Mouse (Mus musculus): ENCODE measurements around the gene B230217C12Rik. TPM values are rescaled to one million over a fixed set of nuclear protein-coding genes. Genes with fewer than 3 reads are reported as not detected.
"Not testable (repeated sequence)": the region's sequence is repeated elsewhere in the genome, so short reads cannot be mapped to it uniquely, and the experiment has no call there.

The B230217C12Rik gene
- polyA plus RNA-seq, 1 experiment from 2014 or later: 4.3 TPM

- Histone ChIP-seq H3K4me3 (ENCODE audit: low read length) (no peak overlapping the region), H3K4me1 (ENCODE audit: insufficient read depth, low read length) (peaks cover 9% of the 10 kb centered on the region), H3K9ac (replicated peaks; ENCODE audit: low read length) (peak overlapping the region; percentile 26; the same call in 1 of the 2 replicates), H3K9me3 (ENCODE audit: low read length) (no peaks in the 10 kb centered on the region), H3K4me2 (replicated peaks; ENCODE audit: low read depth, low read length) (peak overlapping the region; percentile 69; the same call in 1 of the 2 replicates), H3K27ac (ENCODE audit: low read length) (0 out of 2 replicates have a peak overlapping the region, but pooled peaks have one; percentile 38), H3K36me3 (ENCODE audit: insufficient read depth, low read length) (peaks cover 5% of the 10 kb centered on the region; the same call in 1 of the 2 replicates), H3K27me3 (ENCODE audit: insufficient read depth, low read length) (no peaks in the 10 kb centered on the region)
- 56% methylated on average over 4 of the region's 4 CpGs for WGBS
- no peak for ATAC-seq (ENCODE audit: low FRiP score, low TSS enrichment)
Measured at GRCm38 (mm10) chr11:97842001-97842400, 1.4 kb downstream of the B230217C12Rik start.

- no peak overlapping the region for H3K4me3 ChIP-seq (ENCODE audit: low read length)
- no peak overlapping the region for H3K27ac ChIP-seq (ENCODE audit: low read length)
- 48% methylated on average over 6 of the region's 6 CpGs for WGBS
- H3K36me3 ChIP-seq (ENCODE audit: insufficient read depth, low read length): no peaks in the 10 kb centered on the region
- H3K4me1 ChIP-seq (ENCODE audit: insufficient read depth, low read length): no peaks in the 10 kb centered on the region
- no peak overlapping the region for H3K9ac ChIP-seq (replicated peaks; ENCODE audit: low read length)
- no peak overlapping the region for H3K4me2 ChIP-seq (replicated peaks; ENCODE audit: low read depth, low read length)
- H3K9me3 ChIP-seq (ENCODE audit: low read length): no peaks in the 10 kb centered on the region
- no peaks in the 10 kb centered on the region for H3K27me3 ChIP-seq (ENCODE audit: insufficient read depth, low read length)
- no peak for ATAC-seq (ENCODE audit: low FRiP score, low TSS enrichment)
Measured at GRCm38 (mm10) chr11:97850367-97850766, 9.8 kb downstream of the B230217C12Rik start.

DNA sequence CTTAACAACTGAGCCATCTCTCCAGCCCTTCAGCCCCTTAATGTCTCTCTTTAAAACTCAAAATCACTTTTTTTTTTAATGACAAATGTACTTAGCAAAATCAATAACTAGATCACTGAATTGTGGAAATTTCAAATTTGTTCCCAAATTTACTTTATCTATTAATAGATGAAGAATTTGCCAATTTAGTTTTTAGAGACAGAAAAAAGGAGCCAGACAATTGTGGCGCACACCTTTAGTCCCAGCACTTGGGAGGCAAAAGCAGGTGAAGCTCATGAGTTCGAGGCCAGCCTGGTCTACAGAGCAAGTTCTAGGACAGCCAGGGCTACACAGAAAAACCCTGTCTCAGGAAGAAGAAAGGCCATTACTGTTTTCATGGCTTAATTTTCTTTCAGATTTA is 11.0 kb downstream of the B230217C12Rik start:
- no peak for ATAC-seq (ENCODE audit: low FRiP score, low TSS enrichment)
- no peak overlapping the region for H3K4me2 ChIP-seq (replicated peaks; ENCODE audit: low read depth, low read length)
- 88% methylated on average over 2 of the region's 2 CpGs for WGBS
- no peaks in the 10 kb centered on the region for H3K9me3 ChIP-seq (ENCODE audit: low read length)
- H3K9ac ChIP-seq (replicated peaks; ENCODE audit: low read length): no peak overlapping the region
- no peaks in the 10 kb centered on the region for H3K36me3 ChIP-seq (ENCODE audit: insufficient read depth, low read length)
- no peak overlapping the region for H3K4me3 ChIP-seq (ENCODE audit: low read length)
- no peaks in the 10 kb centered on the region for H3K4me1 ChIP-seq (ENCODE audit: insufficient read depth, low read length)
- no peaks in the 10 kb centered on the region for H3K27me3 ChIP-seq (ENCODE audit: insufficient read depth, low read length)
- H3K27ac ChIP-seq (ENCODE audit: low read length): no peak overlapping the region

DNA sequence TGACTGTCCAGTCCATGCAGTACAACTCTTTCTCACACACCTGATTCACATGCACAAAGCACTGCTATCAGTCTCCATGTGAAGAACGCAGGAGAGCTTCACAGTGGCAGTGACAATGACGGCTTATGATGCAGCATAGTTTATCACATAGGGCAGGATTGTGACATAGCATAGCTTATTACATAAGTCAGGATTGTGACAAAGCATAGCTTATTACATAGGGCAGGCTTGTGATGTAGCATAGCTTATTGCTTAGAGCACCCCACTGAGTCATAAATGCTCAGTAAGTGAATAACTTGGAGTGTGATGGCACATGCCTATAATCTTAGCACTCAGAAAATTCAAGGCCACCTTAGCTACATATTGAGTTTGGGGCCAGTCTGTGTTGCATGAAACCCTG is 14.9 kb downstream of the B230217C12Rik start:
- no peak overlapping the region for H3K4me2 ChIP-seq (replicated peaks; ENCODE audit: low read depth, low read length)
- no peak overlapping the region for H3K9ac ChIP-seq (replicated peaks; ENCODE audit: low read length)
- H3K4me3 ChIP-seq (ENCODE audit: low read length): no peak overlapping the region
- H3K9me3 ChIP-seq (ENCODE audit: low read length): no peaks in the 10 kb centered on the region
- H3K4me1 ChIP-seq (ENCODE audit: insufficient read depth, low read length): no peaks in the 10 kb centered on the region
- H3K27me3 ChIP-seq (ENCODE audit: insufficient read depth, low read length): no peaks in the 10 kb centered on the region
- ATAC-seq (ENCODE audit: low FRiP score, low TSS enrichment): no peak
- 87% methylated on average over 2 of the region's 2 CpGs for WGBS
- no peaks in the 10 kb centered on the region for H3K36me3 ChIP-seq (ENCODE audit: insufficient read depth, low read length)
- no peak overlapping the region for H3K27ac ChIP-seq (ENCODE audit: low read length)

- Histone ChIP-seq H3K27me3 (ENCODE audit: insufficient read depth, low read length) (no peaks in the 10 kb centered on the region), H3K4me3 (ENCODE audit: low read length) (no peak overlapping the region), H3K9ac (replicated peaks; ENCODE audit: low read length) (no peak overlapping the region), H3K4me1 (ENCODE audit: insufficient read depth, low read length) (no peaks in the 10 kb centered on the region), H3K27ac (ENCODE audit: low read length) (no peak overlapping the region), H3K4me2 (replicated peaks; ENCODE audit: low read depth, low read length) (no peak overlapping the region), H3K36me3 (ENCODE audit: insufficient read depth, low read length) (no peaks in the 10 kb centered on the region), H3K9me3 (ENCODE audit: low read length) (no peaks in the 10 kb centered on the region)
- ATAC-seq (ENCODE audit: low FRiP score, low TSS enrichment): no peak
- 86% methylated on average over 2 of the region's 2 CpGs for WGBS
Measured at GRCm38 (mm10) chr11:97862148-97862547, 21.6 kb downstream of the B230217C12Rik start.

GRCm38 (mm10) chr11:97865421-97865820 is 24.8 kb downstream of the B230217C12Rik start:
- Histone ChIP-seq H3K27ac (ENCODE audit: low read length) (no peak overlapping the region), H3K27me3 (ENCODE audit: insufficient read depth, low read length) (no peaks in the 10 kb centered on the region), H3K36me3 (ENCODE audit: insufficient read depth, low read length) (no peaks in the 10 kb centered on the region), H3K4me3 (ENCODE audit: low read length) (no peak overlapping the region), H3K4me1 (ENCODE audit: insufficient read depth, low read length) (no peaks in the 10 kb centered on the region), H3K4me2 (replicated peaks; ENCODE audit: low read depth, low read length) (no peak overlapping the region), H3K9ac (replicated peaks; ENCODE audit: low read length) (no peak overlapping the region), H3K9me3 (ENCODE audit: low read length) (no peaks in the 10 kb centered on the region)
- ATAC-seq (ENCODE audit: low FRiP score, low TSS enrichment): no peak
- 84% methylated on average over 5 of the region's 5 CpGs for WGBS

DNA sequence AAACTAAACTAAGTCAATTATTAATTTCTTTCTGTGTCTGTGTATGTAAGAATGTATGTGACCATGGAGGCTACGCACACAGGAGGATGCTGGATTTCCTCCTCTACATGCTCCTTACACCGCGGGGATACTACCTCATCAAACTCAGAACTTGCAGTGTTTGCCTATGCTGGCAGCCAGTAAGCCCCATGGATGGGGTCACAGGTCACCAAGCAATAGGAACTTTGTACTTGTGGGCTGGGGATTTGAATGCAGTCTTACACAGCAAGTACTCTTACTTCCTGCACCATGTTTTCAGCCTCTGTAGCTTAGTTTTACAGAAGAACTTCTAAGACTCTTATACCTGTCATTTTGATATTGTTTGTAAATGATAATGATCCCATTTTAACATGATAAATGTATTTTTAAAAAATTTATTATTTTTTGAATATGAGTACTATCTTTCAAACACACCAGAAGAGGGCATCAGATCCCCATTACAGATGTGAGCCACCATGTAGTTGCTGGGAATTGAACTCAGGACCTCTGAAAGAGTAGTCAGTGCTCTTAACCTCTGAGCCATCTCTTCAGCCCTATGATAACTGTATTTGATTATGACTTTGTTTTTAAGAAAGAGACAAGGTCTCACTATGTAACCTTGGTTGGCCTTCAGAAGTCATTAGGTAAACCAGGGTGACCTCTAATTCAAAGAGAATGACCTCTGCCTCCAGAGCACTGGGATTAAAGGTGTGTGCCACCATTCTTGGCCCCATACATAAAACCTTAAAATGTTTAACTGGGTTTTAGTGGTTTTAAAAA is 25.7 kb downstream of the B230217C12Rik start:
- Histone ChIP-seq H3K4me2 (replicated peaks; ENCODE audit: low read depth, low read length) (no peak overlapping the region), H3K27me3 (ENCODE audit: insufficient read depth, low read length) (no peaks in the 10 kb centered on the region), H3K4me1 (ENCODE audit: insufficient read depth, low read length) (no peaks in the 10 kb centered on the region), H3K36me3 (ENCODE audit: insufficient read depth, low read length) (no peaks in the 10 kb centered on the region), H3K27ac (ENCODE audit: low read length) (no peak overlapping the region), H3K9ac (replicated peaks; ENCODE audit: low read length) (no peak overlapping the region), H3K9me3 (ENCODE audit: low read length) (no peaks in the 10 kb centered on the region), H3K4me3 (ENCODE audit: low read length) (no peak overlapping the region)
- ATAC-seq (ENCODE audit: low FRiP score, low TSS enrichment): no peak
- 95% methylated on average over 3 of the region's 3 CpGs for WGBS

- no peaks in the 10 kb centered on the region for H3K36me3 ChIP-seq (ENCODE audit: insufficient read depth, low read length)
- H3K9me3 ChIP-seq (ENCODE audit: low read length): no peaks in the 10 kb centered on the region
- no peak overlapping the region for H3K4me3 ChIP-seq (ENCODE audit: low read length)
- no peak for ATAC-seq (ENCODE audit: low FRiP score, low TSS enrichment)
- H3K27ac ChIP-seq (ENCODE audit: low read length): no peak overlapping the region
- no peak overlapping the region for H3K4me2 ChIP-seq (replicated peaks; ENCODE audit: low read depth, low read length)
- H3K27me3 ChIP-seq (ENCODE audit: insufficient read depth, low read length): no peaks in the 10 kb centered on the region
- 90% methylated on average over 3 of the region's 3 CpGs for WGBS
- no peak overlapping the region for H3K9ac ChIP-seq (replicated peaks; ENCODE audit: low read length)
- H3K4me1 ChIP-seq (ENCODE audit: insufficient read depth, low read length): no peaks in the 10 kb centered on the region
Measured at GRCm38 (mm10) chr11:97867591-97867990, 27.0 kb downstream of the B230217C12Rik start.

DNA sequence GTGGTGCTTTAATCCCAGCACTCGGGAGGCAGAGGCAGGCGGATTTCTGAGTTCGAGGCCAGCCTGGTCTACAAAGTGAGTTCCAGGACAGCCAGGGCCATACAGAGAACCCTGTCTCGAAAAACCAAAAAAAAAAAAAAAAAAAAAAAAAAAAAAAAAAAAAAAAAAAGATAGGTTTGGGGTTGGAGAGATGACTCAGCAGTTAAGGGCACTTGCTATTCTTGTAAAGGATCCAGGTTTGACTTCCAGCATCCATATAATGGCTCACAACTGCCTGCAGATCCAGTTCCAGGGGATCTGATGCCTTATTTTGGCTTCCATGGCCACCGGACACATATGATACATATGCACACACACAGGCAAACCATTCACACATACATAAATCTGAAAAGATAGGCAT is 31.8 kb downstream of the B230217C12Rik start:
- H3K4me2 ChIP-seq (replicated peaks; ENCODE audit: low read depth, low read length); H3K9me3 ChIP-seq (ENCODE audit: low read length); H3K27me3 ChIP-seq (ENCODE audit: insufficient read depth, low read length); ATAC-seq (ENCODE audit: low FRiP score, low TSS enrichment); H3K36me3 ChIP-seq (ENCODE audit: insufficient read depth, low read length); H3K4me1 ChIP-seq (ENCODE audit: insufficient read depth, low read length); H3K9ac ChIP-seq (replicated peaks; ENCODE audit: low read length); H3K27ac ChIP-seq (ENCODE audit: low read length); H3K4me3 ChIP-seq (ENCODE audit: low read length): not testable (repeated sequence)
- WGBS: 86% methylated on average over 5 of the region's 5 CpGs

DNA sequence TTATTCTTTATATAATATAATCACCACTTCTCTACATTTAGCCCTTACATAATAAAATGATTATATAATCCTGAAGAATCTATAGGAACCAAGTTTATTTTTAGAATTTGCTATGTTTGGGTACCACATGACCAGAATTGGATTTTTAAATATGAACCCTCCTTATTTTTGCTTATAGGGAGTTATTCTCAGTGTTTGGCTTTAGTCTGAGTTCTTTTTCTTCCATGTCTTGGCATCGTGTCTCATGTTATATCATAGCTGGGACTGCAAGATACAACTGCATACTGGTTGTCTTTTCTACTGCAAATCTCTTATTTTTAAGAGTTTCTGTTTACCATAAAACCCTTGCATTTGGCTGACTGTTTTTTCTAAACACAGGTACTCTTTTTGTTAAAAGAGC is 33.8 kb downstream of the B230217C12Rik start:
- no peaks in the 10 kb centered on the region for H3K9me3 ChIP-seq (ENCODE audit: low read length)
- no peak for ATAC-seq (ENCODE audit: low FRiP score, low TSS enrichment)
- no peaks in the 10 kb centered on the region for H3K4me1 ChIP-seq (ENCODE audit: insufficient read depth, low read length)
- H3K36me3 ChIP-seq (ENCODE audit: insufficient read depth, low read length): no peaks in the 10 kb centered on the region
- no peak overlapping the region for H3K4me3 ChIP-seq (ENCODE audit: low read length)
- H3K4me2 ChIP-seq (replicated peaks; ENCODE audit: low read depth, low read length): no peak overlapping the region
- H3K27ac ChIP-seq (ENCODE audit: low read length): no peak overlapping the region
- no peak overlapping the region for H3K9ac ChIP-seq (replicated peaks; ENCODE audit: low read length)
- WGBS: 94% methylated on average over 1 of the region's 1 CpGs
- H3K27me3 ChIP-seq (ENCODE audit: insufficient read depth, low read length): no peaks in the 10 kb centered on the region
